Mouse (Mus musculus) CH12.LX (cell line): Measurements from ENCODE around the gene Adamts7. TPM values are rescaled to one million over a fixed set of nuclear protein-coding genes. Genes with fewer than 3 reads are reported as not detected.

ENCODE experiments used
- DNase-seq: peaks from one replicate; pipeline ENCODE4 v3.0.0-alpha.2; 2013; ENCODE audit errors: extremely low read depth
- H3K27ac ChIP-seq: 2 replicates; pipeline ENCODE4 v1.5.1; 2012; ENCODE audit warnings: low read depth, mild to moderate bottlenecking, control low read depth, moderate library complexity; ENCODE audit not compliant: insufficient read depth
- H3K27me3 ChIP-seq: replicated peaks from 2 replicates; pipeline ENCODE3; 2012; ENCODE audit warnings: inconsistent platforms
- H3K36me3 ChIP-seq, 2 experiments: replicated peaks in 1 of 2; 2 replicates each; pipeline versions ENCODE3 to v1.6.1; 2012; ENCODE audit warnings: inconsistent platforms in 1 of 2, low read length in 1 of 2, mild to moderate bottlenecking in 1 of 2, mixed read lengths in 1 of 2, moderate library complexity in 1 of 2; ENCODE audit not compliant: control insufficient read depth in 1 of 2, insufficient read depth in 1 of 2
- H3K4me1 ChIP-seq, 2 experiments: 2 replicates each; pipeline ENCODE4 v1.6.1; 2012; ENCODE audit warnings: inconsistent platforms in 1 of 2, moderate library complexity in 1 of 2; ENCODE audit not compliant: insufficient read depth in 2 of 2, control insufficient read depth in 1 of 2
- H3K4me2 ChIP-seq: 2 replicates; pipeline ENCODE4 v1.6.1; 2012; ENCODE audit warnings: low read depth, mild to moderate bottlenecking, control low read depth; ENCODE audit not compliant: poor library complexity, insufficient read depth, severe bottlenecking
- H3K4me3 ChIP-seq, 3 experiments: fragments of 150-350 bp in 1 of 3; sonication (generic) in 1 of 3; replicated peaks in 1 of 3; 2 replicates each; pipeline versions ENCODE3 to v1.5.1; 2011 to 2012; ENCODE audit warnings: low read depth in 2 of 3, low read length in 2 of 3, mild to moderate bottlenecking in 2 of 3, moderate library complexity in 2 of 3, control low read depth in 1 of 3, improper control_type of control experiment in 1 of 3, inconsistent platforms in 1 of 3, mixed read lengths in 1 of 3; ENCODE audit not compliant: poor library complexity in 1 of 3
- H3K79me2 ChIP-seq: replicated peaks from 2 replicates; pipeline ENCODE4 v1.6.1; 2012; ENCODE audit warnings: mild to moderate bottlenecking, moderate library complexity; ENCODE audit not compliant: control insufficient read depth, poor library complexity, insufficient read depth, severe bottlenecking; ENCODE audit errors: extremely low read depth
- H3K9ac ChIP-seq: 2 replicates; pipeline ENCODE4 v1.6.1; 2012; ENCODE audit warnings: low read depth, mild to moderate bottlenecking, control low read depth, moderate library complexity; ENCODE audit not compliant: insufficient read depth
- H3K9me3 ChIP-seq: replicated peaks from 2 replicates; pipeline ENCODE3; 2012; ENCODE audit warnings: low read length, inconsistent platforms, mixed read lengths
- ETS1 ChIP-seq: conservative IDR thresholded peaks from 2 replicates; pipeline ENCODE4 v1.6.1; 2012; ENCODE audit warnings: low read depth, mild to moderate bottlenecking, inconsistent platforms, low read length, improper control_type of control experiment, moderate library complexity
- JUN ChIP-seq: IDR thresholded peaks from 2 replicates; pipeline ENCODE4 v1.6.1; 2011; ENCODE audit warnings: low read depth, mild to moderate bottlenecking, low read length, improper control_type of control experiment, moderate library complexity; ENCODE audit not compliant: insufficient read depth
- MXI1 ChIP-seq: IDR thresholded peaks from 2 replicates; pipeline ENCODE4 v1.6.1; 2011; ENCODE audit warnings: mild to moderate bottlenecking, low read depth, low read length, improper control_type of control experiment
- MYC ChIP-seq: IDR thresholded peaks from 2 replicates; pipeline ENCODE4 v1.6.1; 2011; ENCODE audit warnings: low read depth, mild to moderate bottlenecking, improper control_type of control experiment, low read length
- NELFE ChIP-seq: IDR thresholded peaks from 2 replicates; pipeline ENCODE4 v1.6.1; 2011; ENCODE audit warnings: low read depth, low read length, improper control_type of control experiment
- NRF1 ChIP-seq: IDR thresholded peaks from 2 replicates; pipeline ENCODE4 v1.6.1; 2014; ENCODE audit warnings: low read depth, mild to moderate bottlenecking, inconsistent platforms, low read length, improper control_type of control experiment, moderate library complexity
- PAX5 ChIP-seq: IDR thresholded peaks from 2 replicates; pipeline ENCODE4 v1.6.1; 2012; ENCODE audit warnings: low read length, inconsistent platforms, mixed read lengths
- POLR2A ChIP-seq: IDR thresholded peaks from 2 replicates; pipeline ENCODE4 v1.6.1; 2011; ENCODE audit warnings: low read depth, mild to moderate bottlenecking, improper control_type of control experiment, low read length
- POLR2AphosphoS2 ChIP-seq: IDR thresholded peaks from 2 replicates; pipeline ENCODE4 v1.6.1; 2011; ENCODE audit warnings: low read depth, low read length, improper control_type of control experiment
- RAD21 ChIP-seq: IDR thresholded peaks from 2 replicates; pipeline ENCODE4 v1.6.1; 2011; ENCODE audit warnings: low read depth, mild to moderate bottlenecking, low read length, improper control_type of control experiment, moderate library complexity
- RCOR1 ChIP-seq: conservative IDR thresholded peaks from 2 replicates; pipeline ENCODE4 v1.6.1; 2012; ENCODE audit warnings: low read depth, mild to moderate bottlenecking, inconsistent platforms, low read length, improper control_type of control experiment
- SIN3A ChIP-seq: IDR thresholded peaks from 2 replicates; pipeline ENCODE4 v1.6.1; 2012; ENCODE audit warnings: low read length, improper control_type of control experiment, inconsistent platforms
- SMC3 ChIP-seq: IDR thresholded peaks from 2 replicates; pipeline ENCODE4 v1.6.1; 2011; ENCODE audit warnings: low read depth, low read length, improper control_type of control experiment
- UBTF ChIP-seq: IDR thresholded peaks from 2 replicates; pipeline ENCODE4 v1.6.1; 2012; ENCODE audit warnings: low read depth, mild to moderate bottlenecking, inconsistent platforms, low read length, improper control_type of control experiment, moderate library complexity
- USF1 ChIP-seq: IDR thresholded peaks from 2 replicates; pipeline ENCODE4 v1.6.1; 2014; ENCODE audit warnings: low read depth, mild to moderate bottlenecking, inconsistent platforms, low read length, improper control_type of control experiment
- USF2 ChIP-seq: conservative IDR thresholded peaks from 2 replicates; pipeline ENCODE4 v1.6.1; 2011; ENCODE audit warnings: low read depth, low read length, improper control_type of control experiment
- ZC3H11A ChIP-seq: IDR thresholded peaks from 2 replicates; pipeline ENCODE4 v1.6.1; 2012; ENCODE audit warnings: low read depth, mild to moderate bottlenecking, inconsistent platforms, low read length, improper control_type of control experiment
- ZKSCAN1 ChIP-seq: IDR thresholded peaks from 2 replicates; pipeline ENCODE4 v1.6.1; 2012; ENCODE audit warnings: low read depth, inconsistent platforms, low read length, improper control_type of control experiment, borderline replicate concordance
- ZMIZ1 ChIP-seq: IDR thresholded peaks from 2 replicates; pipeline ENCODE4 v1.6.1; 2012; ENCODE audit warnings: low read depth, mild to moderate bottlenecking, inconsistent platforms, low read length, improper control_type of control experiment
- dilution Hi-C: fragments of 300-500 bp; cut with MboI; formaldehyde crosslinking; loops from 2 replicates; pipeline ENCODE4 v1.14.3; 2020; ENCODE audit warnings: low sequenced_read_pairs; ENCODE audit not compliant: extremely low pct_unique_long_range_greater_than_20kb, extremely low pct_ligation_motif_present
- in situ Hi-C: fragments of 300-500 bp; cut with MboI; formaldehyde crosslinking; loops from 3 replicates; pipeline ENCODE4 v1.14.3; 2019; ENCODE audit warnings: low sequenced_read_pairs, low pct_ligation_motif_present, low pct_unique_long_range_greater_than_20kb, mixed read lengths
- polyA plus RNA-seq: library from polyadenylated mRNA; unstranded; fragments of >175 nt; gene quantifications from 2 replicates; pipeline ENCODE4 v1.2.1, GENCODE M21; 2012; ENCODE audit warnings: low read depth; ENCODE audit not compliant: insufficient read length
- total RNA-seq, 2 experiments: library from RNA; depleted of rRNA; stranded (reverse); fragments of 300-350 nt in 1 of 2; fragments of >200 nt in 1 of 2; gene quantifications; 2 replicates each; pipeline ENCODE4 v1.2.3; 2012 to 2014

The Adamts7 gene
- total and polyA plus RNA-seq, 3 experiments = 4.7 to 15.7 (median 9.2) TPM

DNA sequence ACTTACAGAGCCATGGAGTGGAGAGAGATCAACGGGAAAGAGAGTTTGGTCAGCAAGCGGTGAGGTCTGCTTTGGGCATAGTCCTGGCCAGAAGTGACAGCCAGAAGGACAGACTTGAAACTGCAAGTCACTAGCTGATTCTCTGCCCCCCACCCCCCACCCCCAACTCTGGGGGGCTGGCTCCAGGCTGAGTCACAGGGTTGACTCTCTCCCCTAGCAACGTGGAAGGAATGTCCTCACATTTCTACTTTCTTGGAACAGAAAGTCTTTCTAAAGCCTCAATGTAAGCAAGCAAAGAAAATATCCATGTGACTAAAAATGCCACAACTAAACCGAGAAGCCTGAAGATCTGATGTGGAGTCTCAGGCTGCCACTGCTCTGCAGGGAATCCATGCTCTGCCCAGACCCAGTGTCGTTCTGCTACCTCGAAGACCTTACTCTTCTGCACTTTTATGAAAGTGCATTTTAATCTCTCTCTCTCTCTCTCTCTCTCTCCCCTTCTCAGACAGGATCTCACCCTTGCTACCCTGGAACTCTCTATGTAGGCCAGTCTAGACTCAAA lies 93.1 kb downstream of the Adamts7 start:
- Histone ChIP-seq H3K79me2 (no peaks in the 10 kb centered on the region), H3K9ac (no peak overlapping the region), H3K36me3 (no peaks in the 10 kb centered on the region), H3K27me3 (no peaks in the 10 kb centered on the region), H3K4me1 (peaks cover 16 to 62% of the 10 kb centered on the region in 2 experiments), H3K9me3 (no peaks in the 10 kb centered on the region), H3K4me2 (no peak overlapping the region), H3K4me3 (no peak overlapping the region), H3K27ac (no peak overlapping the region)
- no peak for DNase-seq
- dilution Hi-C loops (no loop called here), in situ Hi-C loops (no loop called here)
- TF ChIP-seq MYC (no peak), POLR2AphosphoS2 (no peak), POLR2A (no peak), NRF1 (no peak), JUN (no peak), ZKSCAN1 (no peak), USF2 (no peak), NELFE (no peak), ETS1 (no peak), ZMIZ1 (no peak)

DNA sequence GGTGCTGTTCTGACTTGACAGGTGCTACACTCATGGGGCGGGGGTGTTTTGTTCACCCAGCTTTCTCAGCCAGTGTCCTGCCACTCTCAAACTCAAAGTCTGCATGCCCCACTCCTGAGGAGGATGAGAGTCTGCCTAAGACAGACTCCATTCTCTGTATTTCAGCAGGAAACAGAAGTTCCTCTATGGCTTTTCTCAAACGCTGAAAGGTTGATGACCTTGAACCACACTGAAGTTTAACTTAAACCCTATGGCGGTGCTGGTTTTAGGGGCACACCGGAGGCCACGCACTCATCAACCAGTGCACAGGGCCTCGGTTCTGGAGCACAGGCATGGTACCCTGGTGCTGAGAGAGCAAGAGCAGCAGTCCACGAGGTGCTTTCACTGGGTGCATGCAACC lies 94.4 kb downstream of the Adamts7 start:
- Histone ChIP-seq H3K4me1 (peaks cover 17 to 62% of the 10 kb centered on the region in 2 experiments), H3K4me3 (no peak overlapping the region), H3K79me2 (no peaks in the 10 kb centered on the region)
- TF ChIP-seq PAX5 (no peak), UBTF (no peak), SIN3A (no peak), RAD21 (no peak), JUN (no peak), NELFE (no peak), USF1 (no peak), MXI1 (no peak), RCOR1 (no peak), ZC3H11A (no peak), SMC3 (no peak), NRF1 (no peak), MYC (no peak), POLR2AphosphoS2 (no peak), POLR2A (no peak)
- TF ChIP-seq, all 38 proteins: peak for 0
- no peaks in the 10 kb centered on the region for H3K36me3 ChIP-seq
- H3K4me2 ChIP-seq = no peak overlapping the region
- dilution Hi-C loops (no loop called here), in situ Hi-C loops (no loop called here)
- no peaks in the 10 kb centered on the region for H3K27me3 ChIP-seq
- H3K27ac ChIP-seq = no peak overlapping the region
- DNase-seq = no peak
- H3K9ac ChIP-seq = no peak overlapping the region
- H3K9me3 ChIP-seq = no peaks in the 10 kb centered on the region

Other genes starting within 250 kb of the Adamts7 start
- gene Ctsh, start 108.9 kb upstream of the Adamts7 start, total RNA-seq (2012; rRNA removed) = 133 and 168 TPM in 2 replicates
- 244 and 256 TPM in 2 replicates for gene Ctsh, start 108.9 kb upstream of the Adamts7 start, total RNA-seq (2014; rRNA removed)
- 267 and 316 TPM in 2 replicates for gene Ctsh, start 108.9 kb upstream of the Adamts7 start, polyA plus RNA-seq
- gene Morf4l1, start 48.3 kb upstream of the Adamts7 start, total RNA-seq (2012; rRNA removed) = 127 and 139 TPM in 2 replicates
- gene Morf4l1, start 48.3 kb upstream of the Adamts7 start, total RNA-seq (2014; rRNA removed) = 219 and 225 TPM in 2 replicates
- gene Morf4l1, start 48.3 kb upstream of the Adamts7 start, polyA plus RNA-seq = 233 and 294 TPM in 2 replicates
- gene Tbc1d2b, start 107.7 kb downstream of the Adamts7 start, total RNA-seq (2012; rRNA removed) = 0.97 and 1.3 TPM in 2 replicates
- gene Tbc1d2b, start 107.7 kb downstream of the Adamts7 start, total RNA-seq (2014; rRNA removed) = 0.60 and 0.85 TPM in 2 replicates
- gene Tbc1d2b, start 107.7 kb downstream of the Adamts7 start, polyA plus RNA-seq = 0.76 and 0.80 TPM in 2 replicates